Mouse (Mus musculus): ENCODE results near the gene Nedd4. TPM values are rescaled to one million over a fixed set of nuclear protein-coding genes. Genes with fewer than 3 reads are reported as not detected.
A peak's percentile ranks its signal among the peaks of the same experiment; 100 is the strongest.

Nedd4 gene
- polyA plus RNA-seq, 1 experiment from 2014 or later: 195 TPM

- no peaks in the 10 kb centered on the region for H3K9me3 ChIP-seq (ENCODE audit: control insufficient read depth, low read length)
- H3K9ac ChIP-seq (ENCODE audit: low read length): no peak overlapping the region
- DNase-seq (ENCODE audit: low spot score) (no peak), ATAC-seq (ENCODE audit: low FRiP score, low TSS enrichment) (no peak)
- no peak for TF ChIP-seq CTCF (IDR thresholded peaks at IDR 0.05; ENCODE audit: low read depth)
- TF ChIP-seq EP300 (optimal IDR thresholded peaks at IDR 0.05): no peak
- no peaks in the 10 kb centered on the region for H3K4me1 ChIP-seq (replicated peaks; ENCODE audit: control insufficient read depth, insufficient read depth)
- no peaks in the 10 kb centered on the region for H3K27me3 ChIP-seq (ENCODE audit: control insufficient read depth, insufficient read depth, low read length)
- H3K36me3 ChIP-seq (ENCODE audit: control insufficient read depth, insufficient read depth, low read length): peaks cover 4% of the 10 kb centered on the region; the same call in 1 of the 2 replicates
- no peak overlapping the region for H3K4me3 ChIP-seq (ENCODE audit: low read depth, low read length)
- WGBS: 68% methylated on average over 6 of the region's 6 CpGs
- H3K4me2 ChIP-seq (replicated peaks; ENCODE audit: low read depth): no peak overlapping the region
- H3K27ac ChIP-seq (replicated peaks): no peak overlapping the region
Measured at GRCm38 (mm10) chr9:72703754-72704153, 41.6 kb downstream of the Nedd4 start.

- peaks cover 16% of the 10 kb centered on the region for H3K36me3 ChIP-seq (ENCODE audit: control insufficient read depth, insufficient read depth, low read length)
- H3K9ac ChIP-seq (ENCODE audit: low read length): no peak overlapping the region
- 83% methylated on average over 2 of the region's 2 CpGs for WGBS
- H3K4me2 ChIP-seq (replicated peaks; ENCODE audit: low read depth): no peak overlapping the region
- H3K27me3 ChIP-seq (ENCODE audit: control insufficient read depth, insufficient read depth, low read length): no peaks in the 10 kb centered on the region
- ATAC-seq (ENCODE audit: low FRiP score, low TSS enrichment): peak; percentile 15; the same call in 1 of the 2 replicates
- H3K4me3 ChIP-seq (ENCODE audit: low read depth, low read length): no peak overlapping the region
- no peaks in the 10 kb centered on the region for H3K4me1 ChIP-seq (replicated peaks; ENCODE audit: control insufficient read depth, insufficient read depth)
- no peak for DNase-seq (ENCODE audit: low spot score)
- no peaks in the 10 kb centered on the region for H3K9me3 ChIP-seq (ENCODE audit: control insufficient read depth, low read length)
- H3K27ac ChIP-seq (replicated peaks): no peak overlapping the region
- TF ChIP-seq EP300 (optimal IDR thresholded peaks at IDR 0.05) (no peak), CTCF (IDR thresholded peaks at IDR 0.05; ENCODE audit: low read depth) (no peak)
Measured at GRCm38 (mm10) chr9:72705270-72705669, 43.1 kb downstream of the Nedd4 start.

DNA sequence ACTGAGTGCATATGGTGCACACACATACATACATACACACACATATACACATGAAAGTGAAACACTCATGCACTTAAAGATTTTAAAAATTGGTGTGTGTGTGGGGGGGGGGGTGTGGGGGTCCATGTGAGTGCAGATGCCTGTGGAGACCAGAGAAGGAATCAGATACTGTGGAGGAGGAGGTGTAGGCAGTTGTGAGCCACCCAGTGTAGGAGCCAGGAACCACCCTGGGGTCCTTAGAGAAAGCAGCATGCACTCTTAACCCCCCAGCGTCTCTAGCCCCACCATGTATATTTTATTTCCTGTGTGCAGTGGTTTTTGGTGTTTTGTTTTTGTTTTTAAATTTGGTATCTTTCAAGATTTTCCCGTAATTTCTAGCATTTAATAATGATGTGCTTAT is 45.9 kb downstream of the Nedd4 start:
- H3K4me1 ChIP-seq (replicated peaks; ENCODE audit: control insufficient read depth, insufficient read depth): no peaks in the 10 kb centered on the region
- no peak for ATAC-seq (ENCODE audit: low FRiP score, low TSS enrichment)
- WGBS: 88% methylated on average over 2 of the region's 2 CpGs
- no peak overlapping the region for H3K4me2 ChIP-seq (replicated peaks; ENCODE audit: low read depth)
- no peak for DNase-seq (ENCODE audit: low spot score)
- TF ChIP-seq CTCF (IDR thresholded peaks at IDR 0.05; ENCODE audit: low read depth) (no peak), EP300 (optimal IDR thresholded peaks at IDR 0.05) (no peak)
- H3K4me3 ChIP-seq (ENCODE audit: low read depth, low read length): no peak overlapping the region
- no peaks in the 10 kb centered on the region for H3K9me3 ChIP-seq (ENCODE audit: control insufficient read depth, low read length)
- H3K36me3 ChIP-seq (ENCODE audit: control insufficient read depth, insufficient read depth, low read length): peaks cover 18% of the 10 kb centered on the region
- no peak overlapping the region for H3K27ac ChIP-seq (replicated peaks)
- H3K9ac ChIP-seq (ENCODE audit: low read length): no peak overlapping the region
- H3K27me3 ChIP-seq (ENCODE audit: control insufficient read depth, insufficient read depth, low read length): no peaks in the 10 kb centered on the region

DNA sequence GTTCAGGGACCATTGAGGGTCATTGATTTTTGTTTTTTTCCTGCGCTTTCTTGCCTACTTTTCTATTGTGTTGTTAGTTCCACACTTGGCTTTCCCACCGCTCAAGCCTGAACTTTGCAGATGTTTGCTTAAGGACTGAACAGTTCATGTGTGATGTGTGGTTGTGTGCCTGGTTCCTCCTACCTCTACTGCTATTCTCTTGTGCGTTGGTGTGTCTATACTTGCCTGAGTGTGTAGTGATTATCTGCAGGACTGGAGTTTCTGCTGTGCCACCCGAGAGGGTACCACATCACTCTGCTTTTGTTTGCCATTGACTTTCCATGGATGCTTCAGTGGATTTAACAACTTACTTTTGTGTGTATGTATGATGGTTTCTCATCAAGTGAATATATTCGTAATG is 46.5 kb downstream of the Nedd4 start:
- no peak for ATAC-seq (ENCODE audit: low FRiP score, low TSS enrichment)
- no peak overlapping the region for H3K9ac ChIP-seq (ENCODE audit: low read length)
- H3K4me2 ChIP-seq (replicated peaks; ENCODE audit: low read depth): no peak overlapping the region
- H3K27ac ChIP-seq (replicated peaks): no peak overlapping the region
- no peaks in the 10 kb centered on the region for H3K9me3 ChIP-seq (ENCODE audit: control insufficient read depth, low read length)
- H3K4me1 ChIP-seq (replicated peaks; ENCODE audit: control insufficient read depth, insufficient read depth): no peaks in the 10 kb centered on the region
- no peak overlapping the region for H3K4me3 ChIP-seq (ENCODE audit: low read depth, low read length)
- peaks cover 20% of the 10 kb centered on the region for H3K36me3 ChIP-seq (ENCODE audit: control insufficient read depth, insufficient read depth, low read length)
- 70% methylated on average over 5 of the region's 5 CpGs for WGBS
- no peak for DNase-seq (ENCODE audit: low spot score)
- H3K27me3 ChIP-seq (ENCODE audit: control insufficient read depth, insufficient read depth, low read length): no peaks in the 10 kb centered on the region
- TF ChIP-seq EP300 (optimal IDR thresholded peaks at IDR 0.05) (no peak), CTCF (IDR thresholded peaks at IDR 0.05; ENCODE audit: low read depth) (no peak)

DNA sequence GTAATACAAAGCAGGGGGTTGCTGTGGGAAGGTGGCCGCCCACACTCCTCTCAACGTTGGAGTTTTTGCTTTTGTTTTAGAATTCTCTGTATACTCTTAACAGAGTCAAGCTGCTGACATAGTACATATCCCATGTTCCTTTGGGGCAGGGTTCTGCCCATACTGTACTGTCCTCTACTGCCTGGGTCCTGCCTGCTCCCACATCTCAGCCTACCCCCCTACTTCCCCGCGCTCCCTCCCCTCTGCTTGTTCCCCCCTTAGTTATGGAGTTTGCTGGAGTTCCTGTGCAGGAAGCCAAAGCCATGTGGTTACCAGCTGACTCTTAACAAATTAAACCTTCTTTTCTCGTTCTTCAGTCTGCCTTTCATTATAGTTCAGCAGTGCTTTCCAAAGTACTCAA is 47.9 kb downstream of the Nedd4 start:
- 0 out of 2 replicates have a peak overlapping the region, but pooled peaks have one; percentile 4 for H3K27ac ChIP-seq (replicated peaks)
- H3K27me3 ChIP-seq (ENCODE audit: control insufficient read depth, insufficient read depth, low read length): no peaks in the 10 kb centered on the region
- H3K4me1 ChIP-seq (replicated peaks; ENCODE audit: control insufficient read depth, insufficient read depth): no peaks in the 10 kb centered on the region
- TF ChIP-seq CTCF (IDR thresholded peaks at IDR 0.05; ENCODE audit: low read depth) (no peak), EP300 (optimal IDR thresholded peaks at IDR 0.05) (no peak)
- WGBS: 57% methylated on average over 5 of the region's 5 CpGs
- H3K36me3 ChIP-seq (ENCODE audit: control insufficient read depth, insufficient read depth, low read length): peaks cover 28% of the 10 kb centered on the region
- H3K9ac ChIP-seq (ENCODE audit: low read length): no peak overlapping the region
- H3K9me3 ChIP-seq (ENCODE audit: control insufficient read depth, low read length): no peaks in the 10 kb centered on the region
- H3K4me3 ChIP-seq (ENCODE audit: low read depth, low read length): no peak overlapping the region
- DNase-seq (ENCODE audit: low spot score) (no peak), ATAC-seq (ENCODE audit: low FRiP score, low TSS enrichment) (no peak)
- H3K4me2 ChIP-seq (replicated peaks; ENCODE audit: low read depth): no peak overlapping the region

DNA sequence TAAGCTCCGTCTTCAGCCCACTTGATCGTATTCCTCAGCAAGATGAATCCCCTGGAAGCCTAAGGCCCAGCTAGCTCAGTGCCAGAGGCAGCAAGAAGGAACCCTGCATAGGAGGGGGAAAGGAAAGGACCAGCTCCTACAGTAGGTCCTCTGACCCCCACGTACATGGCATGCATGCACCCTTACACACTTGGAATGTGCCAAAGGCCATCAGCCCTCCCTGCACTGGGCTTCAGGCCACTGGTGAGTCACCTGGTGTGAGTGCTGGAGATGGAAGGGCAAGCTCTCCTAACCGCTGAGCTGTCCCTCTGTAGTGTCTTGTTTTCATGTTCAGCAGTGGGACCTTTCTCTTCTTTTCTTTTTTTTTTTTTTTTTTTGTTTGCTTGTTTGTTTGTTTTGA is 52.8 kb downstream of the Nedd4 start:
- peaks cover 29% of the 10 kb centered on the region for H3K36me3 ChIP-seq (ENCODE audit: control insufficient read depth, insufficient read depth, low read length)
- H3K27me3 ChIP-seq (ENCODE audit: control insufficient read depth, insufficient read depth, low read length): no peaks in the 10 kb centered on the region
- H3K4me2 ChIP-seq (replicated peaks; ENCODE audit: low read depth): no peak overlapping the region
- no peak overlapping the region for H3K27ac ChIP-seq (replicated peaks)
- DNase-seq (ENCODE audit: low spot score): no peak
- ATAC-seq (ENCODE audit: low FRiP score, low TSS enrichment): no peak
- H3K4me1 ChIP-seq (replicated peaks; ENCODE audit: control insufficient read depth, insufficient read depth): no peaks in the 10 kb centered on the region
- no peaks in the 10 kb centered on the region for H3K9me3 ChIP-seq (ENCODE audit: control insufficient read depth, low read length)
- TF ChIP-seq EP300 (optimal IDR thresholded peaks at IDR 0.05) (no peak), CTCF (IDR thresholded peaks at IDR 0.05; ENCODE audit: low read depth) (no peak)
- WGBS: 66% methylated on average over 4 of the region's 4 CpGs
- no peak overlapping the region for H3K4me3 ChIP-seq (ENCODE audit: low read depth, low read length)
- H3K9ac ChIP-seq (ENCODE audit: low read length): no peak overlapping the region
